Mouse (Mus musculus) lung, postnatal 25 days (tissue): ENCODE measurements at regions not wholly inside any gene's neighbourhood (a gene's known extent, or its start where the extent isn't known, plus 50 kb on each side); places are given as distances from the start of the nearest gene placed in this dataset.

Experiments used
- DNase-seq: peaks from one replicate; pipeline ENCODE4 v3.0.0; 2022; ENCODE audit warnings: low spot score

DNA sequence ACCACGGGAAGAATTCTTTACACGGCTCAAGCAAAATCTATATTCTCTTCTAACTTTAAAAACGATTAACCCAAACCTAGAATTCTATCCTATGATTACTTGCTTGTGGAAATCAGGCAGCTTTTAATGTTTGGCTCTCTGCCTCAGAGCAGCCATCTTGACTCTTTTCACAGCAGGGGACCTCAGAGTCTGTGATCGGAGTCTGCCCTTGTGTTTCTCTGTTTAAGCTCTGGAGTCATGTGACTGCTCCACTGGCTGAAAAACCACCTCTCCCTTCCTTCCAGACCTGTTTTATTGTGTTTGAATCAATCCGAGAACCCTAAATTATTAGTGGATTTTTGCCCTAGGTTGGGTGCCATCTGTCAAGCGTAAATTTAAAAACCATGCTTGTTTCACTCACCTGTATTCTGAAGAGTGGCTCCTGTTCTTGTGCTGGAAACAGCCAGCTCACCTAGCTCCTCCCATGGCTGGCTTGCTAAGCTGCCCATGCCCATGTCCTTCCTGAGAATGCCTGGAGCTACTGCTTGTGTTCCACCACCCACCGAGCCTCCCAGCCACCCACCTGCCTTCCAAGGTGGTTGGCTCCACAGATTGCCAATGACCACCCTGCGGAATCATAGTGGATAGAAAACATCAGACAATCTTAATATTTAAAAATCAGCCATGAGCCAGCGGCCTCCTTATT lies 62.6 kb downstream of the Perp start:
- DNase-seq = no peak

DNA sequence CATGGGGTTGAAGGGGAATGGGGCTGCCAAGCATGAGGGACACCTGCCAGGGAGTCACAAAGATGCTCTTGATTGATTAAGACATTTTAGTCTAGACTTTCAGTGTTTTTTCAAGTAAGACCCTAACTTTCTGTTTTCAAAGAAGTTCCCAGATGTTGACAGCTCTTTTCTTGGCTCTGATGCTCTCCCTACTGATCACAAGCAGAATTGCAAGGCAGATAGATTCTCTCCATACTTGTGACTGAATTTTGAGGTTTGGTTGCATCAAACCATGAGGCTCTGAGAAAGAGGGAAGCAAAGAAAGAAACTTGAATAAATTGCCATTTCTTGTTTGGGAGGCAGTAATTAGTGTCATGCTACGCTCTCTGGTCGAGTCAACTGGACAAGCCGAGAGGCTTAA lies 64.5 kb downstream of the Perp start:
- no peak for DNase-seq

DNA sequence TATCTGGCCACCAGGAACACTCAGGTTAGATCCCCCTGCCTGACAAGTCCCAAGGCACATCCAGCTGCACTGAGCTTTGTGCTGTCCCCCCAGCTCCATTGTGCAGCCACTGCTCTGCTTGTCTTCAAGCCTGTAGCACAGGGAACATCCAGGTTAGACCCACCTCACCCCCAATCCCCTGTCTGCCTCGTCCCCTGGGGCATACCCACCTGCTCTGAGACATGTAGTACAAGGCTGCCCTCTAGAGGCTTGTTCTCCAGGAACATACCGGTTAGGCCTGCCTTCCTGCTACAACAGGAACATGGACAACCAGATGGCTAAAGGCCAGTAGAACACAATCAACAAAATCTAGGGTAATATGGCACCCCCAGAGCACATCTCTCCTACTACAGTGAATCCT lies 66.1 kb downstream of the Perp start:
- DNase-seq = peak; percentile 22

DNA sequence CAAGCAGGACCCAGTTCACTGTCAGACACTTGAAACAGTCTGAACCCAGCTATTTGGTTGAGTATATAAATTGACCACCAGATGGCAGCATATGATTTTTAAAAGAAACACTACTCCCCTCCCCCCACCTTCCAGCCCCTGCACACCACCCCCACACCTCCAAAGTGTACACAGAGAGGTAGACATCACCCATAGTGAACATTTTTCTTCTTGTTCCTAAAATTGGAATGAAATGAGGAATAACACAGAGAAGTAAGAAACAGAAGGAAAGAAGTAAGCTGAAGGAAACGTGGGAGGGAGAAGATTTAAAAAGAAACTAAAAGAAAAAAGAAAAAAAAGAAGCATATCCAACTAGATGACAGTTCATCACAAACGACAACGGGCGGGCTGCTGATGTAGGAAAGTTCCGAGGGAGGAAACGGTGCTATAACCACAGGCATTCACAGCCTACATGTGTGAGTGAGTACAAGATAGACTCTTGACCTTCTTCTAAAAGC lies 72.3 kb downstream of the Perp start:
- DNase-seq = peak; percentile 26

DNA sequence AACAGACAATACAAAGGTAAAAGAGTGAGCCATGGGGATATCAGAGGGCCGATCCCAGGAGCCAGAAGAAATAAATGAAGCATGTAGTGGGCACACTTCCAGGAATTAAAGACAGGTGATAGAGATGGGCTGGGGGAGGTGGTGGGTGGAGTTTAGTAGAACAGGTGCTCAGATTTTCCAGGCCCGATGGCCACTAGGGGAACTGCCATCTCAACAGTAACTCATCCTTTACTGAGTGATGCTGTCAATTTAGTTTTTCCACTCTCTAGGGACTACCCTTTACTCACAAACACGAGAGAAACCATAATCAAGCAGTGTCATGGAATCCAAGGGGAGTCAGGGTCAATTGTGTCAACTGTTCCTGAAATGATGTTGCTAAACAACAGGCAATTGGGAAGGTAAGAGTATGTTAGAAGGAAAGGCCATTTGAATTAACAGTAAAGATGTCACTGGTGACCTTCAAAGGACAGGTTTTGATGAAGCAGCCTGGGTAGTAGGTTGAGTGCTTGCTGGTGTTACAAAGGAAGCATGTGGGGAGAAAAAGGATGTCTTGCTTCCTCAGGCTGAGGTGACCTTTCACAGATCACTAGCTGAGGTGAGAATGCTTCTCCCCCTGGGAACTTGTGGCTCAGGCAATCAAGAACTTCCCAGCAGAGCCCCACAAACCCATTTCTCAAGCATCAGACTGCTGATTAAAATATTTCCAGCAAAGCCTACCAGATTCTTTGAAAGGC lies 78.4 kb downstream of the Perp start:
- no peak for DNase-seq

DNA sequence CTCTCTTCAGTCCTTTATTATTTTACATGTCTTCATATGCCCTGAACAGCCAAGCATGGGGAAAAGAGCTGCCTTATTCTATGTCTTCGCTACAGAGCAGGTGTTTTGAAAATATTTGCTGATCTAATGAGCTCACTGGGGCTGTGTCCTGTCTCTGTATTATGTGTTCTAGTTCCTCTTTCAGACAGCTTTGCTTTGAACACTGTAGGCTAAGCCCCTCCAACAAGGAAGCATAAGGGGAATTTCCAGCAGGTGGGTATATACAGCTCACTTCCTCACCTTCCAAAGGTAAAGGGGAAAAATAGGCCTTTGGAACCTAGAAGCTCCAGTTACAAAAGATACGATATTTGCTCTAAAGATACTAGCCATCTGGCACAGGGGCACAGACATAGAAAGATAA lies 83.0 kb downstream of the Perp start:
- DNase-seq = no peak

DNA sequence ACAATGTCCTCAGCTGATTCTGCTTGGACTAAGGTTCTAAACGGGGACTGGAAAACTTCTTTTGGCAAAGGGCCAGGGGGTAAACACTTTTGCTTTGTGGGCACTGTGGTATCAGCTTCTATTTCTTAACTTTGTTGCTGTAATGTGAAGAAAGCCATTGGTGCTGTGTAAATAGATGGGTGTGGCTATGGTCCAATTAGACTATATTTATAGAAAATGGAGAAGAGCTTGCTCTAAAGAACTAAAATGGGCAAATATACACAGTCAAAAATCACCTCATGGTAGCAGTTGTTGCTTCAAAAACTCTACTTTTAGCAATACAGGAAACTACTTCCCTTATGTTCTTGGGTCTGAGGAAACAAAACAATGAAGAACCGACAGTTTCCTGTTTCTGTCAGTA lies 84.1 kb downstream of the Tnfaip3 start:
- DNase-seq = peak; percentile 18

DNA sequence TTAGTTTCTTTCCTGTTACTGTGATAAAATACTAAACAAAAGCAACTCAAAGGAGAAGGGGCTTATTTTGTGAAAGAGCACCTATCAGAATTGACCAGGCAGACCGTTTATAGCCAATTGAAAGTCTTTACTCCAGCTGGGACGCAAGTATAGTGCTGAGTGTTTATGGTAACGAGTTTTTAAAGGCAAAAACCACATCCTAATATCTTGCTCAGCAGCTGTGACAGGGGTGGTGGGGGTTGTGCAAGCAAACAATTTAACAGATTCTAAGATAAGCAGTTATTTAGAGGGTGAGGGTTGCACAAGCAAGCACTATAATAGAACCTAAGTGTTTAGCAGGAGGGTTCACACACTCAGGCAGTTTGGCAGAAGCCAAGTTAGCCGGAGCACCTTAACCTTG lies 74.0 kb downstream of the Tnfaip3 start:
- DNase-seq = no peak

DNA sequence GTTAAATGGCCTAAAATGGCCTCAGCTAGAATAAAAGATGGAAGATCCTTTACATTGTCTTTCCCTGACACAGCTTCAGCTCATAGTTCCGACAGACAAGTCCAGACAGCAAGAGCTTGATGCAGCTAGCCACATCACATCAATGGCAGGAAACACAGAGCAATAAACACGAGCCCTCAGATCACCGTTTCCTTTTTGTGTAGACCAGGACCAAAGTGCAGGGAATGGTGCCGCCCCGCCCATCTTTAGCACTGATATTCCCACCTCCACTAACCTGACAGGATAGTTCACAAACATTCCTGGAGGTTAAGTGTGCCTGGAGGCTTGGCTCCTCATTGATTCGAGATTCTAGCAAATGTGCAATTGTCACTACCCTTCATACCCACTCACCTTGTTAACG lies 73.5 kb downstream of the Tnfaip3 start:
- no peak for DNase-seq

DNA sequence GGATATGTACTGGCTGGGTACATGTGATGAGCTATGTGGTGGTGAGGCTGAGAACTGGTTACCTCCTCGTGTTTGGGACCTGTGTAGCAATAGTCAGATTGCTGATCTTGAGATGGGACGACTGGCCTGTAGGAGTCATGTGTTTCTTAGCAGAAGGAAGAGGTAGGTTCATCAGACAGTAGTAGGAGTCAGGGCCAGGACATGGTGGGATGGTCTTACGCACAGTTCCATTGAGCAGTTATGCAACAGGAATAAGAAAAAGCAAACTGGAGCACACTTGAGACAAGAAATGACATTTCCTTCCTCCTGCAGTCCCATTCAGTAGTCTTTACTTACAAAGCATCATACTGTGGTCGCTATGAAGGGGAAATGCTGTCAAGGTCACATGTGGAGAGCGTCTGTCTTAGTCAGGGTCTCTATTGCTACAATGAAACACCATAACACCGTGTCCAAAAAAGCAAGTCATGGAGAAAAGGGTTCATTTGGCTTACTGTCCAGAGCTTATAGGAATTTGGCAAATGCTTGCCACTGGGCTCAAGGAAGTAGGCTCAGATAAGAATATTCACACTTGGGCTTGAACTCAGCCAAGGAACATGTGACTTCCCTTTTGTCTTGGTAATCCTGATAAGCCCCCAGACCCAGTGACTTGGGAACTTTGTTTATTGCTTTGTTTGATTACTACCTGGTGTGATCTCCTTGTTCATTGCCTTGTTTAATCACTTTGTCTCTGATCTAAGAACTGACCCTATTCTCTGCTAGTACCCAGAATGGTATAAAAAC lies 72.0 kb downstream of the Tnfaip3 start:
- DNase-seq = no peak

DNA sequence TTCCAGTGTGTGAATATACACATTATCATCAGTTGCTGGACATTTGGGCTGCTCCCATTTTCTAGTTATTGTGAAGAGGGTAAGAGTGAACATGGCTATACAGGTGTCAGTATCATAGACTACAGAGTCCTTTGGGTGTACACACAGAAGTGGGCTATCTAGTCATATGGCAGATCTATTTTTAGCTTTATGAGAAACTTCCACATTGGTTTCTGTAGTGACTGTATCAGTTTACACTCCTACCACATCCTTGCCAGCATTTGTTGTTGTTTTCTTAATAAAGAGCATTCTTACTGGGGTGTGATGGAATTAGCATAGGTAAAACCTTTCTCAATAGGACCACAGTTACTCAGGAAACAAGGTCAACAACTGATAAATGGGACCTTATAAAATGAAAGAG lies 68.7 kb downstream of the Tnfaip3 start:
- no peak for DNase-seq
